Mouse (Mus musculus): Measurements from ENCODE around the gene Tcp11. TPM values are rescaled to one million over a fixed set of nuclear protein-coding genes. Genes with fewer than 3 reads are reported as not detected.
A peak's percentile ranks its signal among the peaks of the same experiment; 100 is the strongest.

Gene Tcp11
- polyA plus RNA-seq, 1 experiment, result 4,001 TPM

GRCm38 (mm10) chr17:28084964-28085363 is 4.5 kb upstream of the Tcp11 start:
- Histone ChIP-seq H3K27ac (ENCODE audit: control insufficient read depth, insufficient read depth, low read depth, low read length) (peak overlapping the region; percentile 40), H3K27me3 (ENCODE audit: control insufficient read depth, insufficient read depth, low read length) (0 out of 2 replicates have a peak, but pooled peaks cover 2% of the 10 kb centered on the region), H3K36me3 (ENCODE audit: control insufficient read depth, insufficient read depth, low read length) (no peaks in the 10 kb centered on the region), H3K4me1 (ENCODE audit: control insufficient read depth, insufficient read depth, low read length) (peaks cover 19% of the 10 kb centered on the region), H3K4me3 (ENCODE audit: control insufficient read depth, low read depth, low read length) (peak overlapping the region; percentile 79)
- TF ChIP-seq POLR2A (IDR thresholded peaks at IDR 0.05; ENCODE audit: control insufficient read depth, low read depth, low read length) (no peak), CTCF (IDR thresholded peaks at IDR 0.05; ENCODE audit: control insufficient read depth, insufficient read depth, insufficient replicate concordance, low read depth, low read length) (peak; percentile 94)

GRCm38 (mm10) chr17:28084395-28084905 is 4.0 kb upstream of the Tcp11 start:
- Histone ChIP-seq H3K27ac (ENCODE audit: control insufficient read depth, insufficient read depth, low read depth, low read length) (peak overlapping the region; percentile 40), H3K4me3 (ENCODE audit: control insufficient read depth, low read depth, low read length) (peak overlapping the region; percentile 79), H3K27me3 (ENCODE audit: control insufficient read depth, insufficient read depth, low read length) (0 out of 2 replicates have a peak, but pooled peaks cover 2% of the 10 kb centered on the region), H3K36me3 (ENCODE audit: control insufficient read depth, insufficient read depth, low read length) (no peaks in the 10 kb centered on the region), H3K4me1 (ENCODE audit: control insufficient read depth, insufficient read depth, low read length) (peaks cover 19% of the 10 kb centered on the region)
- no peak for TF ChIP-seq POLR2A (IDR thresholded peaks at IDR 0.05; ENCODE audit: control insufficient read depth, low read depth, low read length)

- Histone ChIP-seq H3K4me3 (ENCODE audit: control insufficient read depth, low read depth, low read length) (peak overlapping the region; percentile 91), H3K36me3 (ENCODE audit: control insufficient read depth, insufficient read depth, low read length) (peaks cover 4% of the 10 kb centered on the region), H3K4me1 (ENCODE audit: control insufficient read depth, insufficient read depth, low read length) (peaks cover 19% of the 10 kb centered on the region), H3K27me3 (ENCODE audit: control insufficient read depth, insufficient read depth, low read length) (0 out of 2 replicates have a peak, but pooled peaks cover 2% of the 10 kb centered on the region), H3K27ac (ENCODE audit: control insufficient read depth, insufficient read depth, low read depth, low read length) (no peak overlapping the region)
- TF ChIP-seq POLR2A (IDR thresholded peaks at IDR 0.05; ENCODE audit: control insufficient read depth, low read depth, low read length), result no peak
- no peak for TF ChIP-seq CTCF (IDR thresholded peaks at IDR 0.05; ENCODE audit: control insufficient read depth, insufficient read depth, insufficient replicate concordance, low read depth, low read length)
Measured at GRCm38 (mm10) chr17:28082863-28083262, 2.4 kb upstream of the Tcp11 start.

- TF ChIP-seq CTCF (IDR thresholded peaks at IDR 0.05; ENCODE audit: control insufficient read depth, insufficient read depth, insufficient replicate concordance, low read depth, low read length) (no peak), POLR2A (IDR thresholded peaks at IDR 0.05; ENCODE audit: control insufficient read depth, low read depth, low read length) (peak; percentile 37; the same call in 1 of the 2 replicates)
- peaks cover 4% of the 10 kb centered on the region for H3K36me3 ChIP-seq (ENCODE audit: control insufficient read depth, insufficient read depth, low read length)
- H3K4me3 ChIP-seq (ENCODE audit: control insufficient read depth, low read depth, low read length), result peak overlapping the region; percentile 91
- 0 out of 2 replicates have a peak, but pooled peaks cover 2% of the 10 kb centered on the region for H3K27me3 ChIP-seq (ENCODE audit: control insufficient read depth, insufficient read depth, low read length)
- peaks cover 19% of the 10 kb centered on the region for H3K4me1 ChIP-seq (ENCODE audit: control insufficient read depth, insufficient read depth, low read length)
- peak overlapping the region; percentile 52 for H3K27ac ChIP-seq (ENCODE audit: control insufficient read depth, insufficient read depth, low read depth, low read length)
Measured at GRCm38 (mm10) chr17:28081856-28082255, 1.4 kb upstream of the Tcp11 start.

GRCm38 (mm10) chr17:28081385-28081784 is 946 bp upstream of the Tcp11 start:
- Histone ChIP-seq H3K4me1 (ENCODE audit: control insufficient read depth, insufficient read depth, low read length) (peaks cover 19% of the 10 kb centered on the region), H3K36me3 (ENCODE audit: control insufficient read depth, insufficient read depth, low read length) (peaks cover 4% of the 10 kb centered on the region), H3K4me3 (ENCODE audit: control insufficient read depth, low read depth, low read length) (peak overlapping the region; percentile 91), H3K27ac (ENCODE audit: control insufficient read depth, insufficient read depth, low read depth, low read length) (peak overlapping the region; percentile 44), H3K27me3 (ENCODE audit: control insufficient read depth, insufficient read depth, low read length) (0 out of 2 replicates have a peak, but pooled peaks cover 2% of the 10 kb centered on the region)
- TF ChIP-seq CTCF (IDR thresholded peaks at IDR 0.05; ENCODE audit: control insufficient read depth, insufficient read depth, insufficient replicate concordance, low read depth, low read length) (peak; percentile 81), POLR2A (IDR thresholded peaks at IDR 0.05; ENCODE audit: control insufficient read depth, low read depth, low read length) (no peak)

DNA sequence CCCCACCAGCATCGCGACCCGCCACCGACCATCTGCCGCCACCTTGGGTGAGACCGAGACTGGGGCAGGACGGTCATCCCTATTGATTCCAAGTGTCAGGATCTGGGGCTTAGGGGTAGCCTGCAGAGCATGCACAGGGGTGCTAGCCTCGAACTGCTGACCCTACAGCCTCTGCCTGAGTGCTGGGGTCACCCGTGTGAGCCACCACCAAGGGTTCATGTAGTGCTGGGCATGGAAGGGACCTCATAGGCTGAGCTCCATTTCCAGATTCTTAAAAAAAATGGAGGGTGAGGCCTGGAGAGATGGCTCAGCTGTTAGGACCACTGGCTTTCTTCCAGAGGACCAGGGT is 352 bp upstream of the Tcp11 start:
- no peak for TF ChIP-seq CTCF (IDR thresholded peaks at IDR 0.05; ENCODE audit: control insufficient read depth, insufficient read depth, insufficient replicate concordance, low read depth, low read length)
- peak; percentile 50; the same call in 1 of the 2 replicates for TF ChIP-seq POLR2A (IDR thresholded peaks at IDR 0.05; ENCODE audit: control insufficient read depth, low read depth, low read length)
- Histone ChIP-seq H3K4me3 (ENCODE audit: control insufficient read depth, low read depth, low read length) (peak overlapping the region; percentile 91), H3K27me3 (ENCODE audit: control insufficient read depth, insufficient read depth, low read length) (0 out of 2 replicates have a peak, but pooled peaks cover 2% of the 10 kb centered on the region), H3K4me1 (ENCODE audit: control insufficient read depth, insufficient read depth, low read length) (peaks cover 19% of the 10 kb centered on the region), H3K36me3 (ENCODE audit: control insufficient read depth, insufficient read depth, low read length) (peaks cover 4% of the 10 kb centered on the region), H3K27ac (ENCODE audit: control insufficient read depth, insufficient read depth, low read depth, low read length) (peak overlapping the region; percentile 97)

DNA sequence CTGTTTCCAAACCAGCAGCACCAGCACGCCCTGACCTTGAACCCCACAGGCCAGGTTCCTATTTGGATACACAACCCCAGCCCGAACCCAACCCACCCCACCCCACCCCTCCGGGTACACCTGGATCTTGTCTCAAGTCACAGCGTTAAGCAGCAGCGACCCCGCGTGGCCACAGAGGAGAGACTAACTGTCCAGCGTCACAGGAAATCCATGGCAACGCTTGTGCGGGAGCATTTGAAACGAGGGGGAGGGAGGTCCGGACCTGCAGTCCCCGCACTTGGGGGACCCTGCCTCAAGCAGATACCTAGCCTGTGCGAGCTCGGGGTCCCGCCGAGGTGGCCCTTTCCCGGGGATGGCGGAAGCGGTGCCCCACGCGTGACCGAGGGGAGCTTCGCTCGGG is 821 bp downstream of the Tcp11 start:
- H3K4me3 ChIP-seq (ENCODE audit: control insufficient read depth, low read depth, low read length), result peak overlapping the region; percentile 91
- 0 out of 2 replicates have a peak, but pooled peaks cover 1% of the 10 kb centered on the region for H3K27me3 ChIP-seq (ENCODE audit: control insufficient read depth, insufficient read depth, low read length)
- peaks cover 4% of the 10 kb centered on the region for H3K36me3 ChIP-seq (ENCODE audit: control insufficient read depth, insufficient read depth, low read length)
- H3K27ac ChIP-seq (ENCODE audit: control insufficient read depth, insufficient read depth, low read depth, low read length), result peak overlapping the region; percentile 93
- TF ChIP-seq CTCF (IDR thresholded peaks at IDR 0.05; ENCODE audit: control insufficient read depth, insufficient read depth, insufficient replicate concordance, low read depth, low read length) (peak; percentile 77; the same call in 1 of the 2 replicates), POLR2A (IDR thresholded peaks at IDR 0.05; ENCODE audit: control insufficient read depth, low read depth, low read length) (peak; percentile 79; the same call in 1 of the 2 replicates)
- H3K4me1 ChIP-seq (ENCODE audit: control insufficient read depth, insufficient read depth, low read length), result peaks cover 12% of the 10 kb centered on the region

Measured in testis, adult 2 months (tissue).